Mouse (Mus musculus) MEL-GATA-1-ER (cell line): ENCODE results near the gene Acta2.
"Not testable (repeated sequence)": the region's sequence is repeated elsewhere in the genome, so short reads cannot be mapped to it uniquely, and the experiment has no call there.

Experiments
- DNase-seq: peaks from one replicate; pipeline ENCODE4 v3.0.0-alpha.2; 2012; ENCODE audit warnings: low read depth; ENCODE audit errors: extremely low read depth

Acta2 gene

DNA sequence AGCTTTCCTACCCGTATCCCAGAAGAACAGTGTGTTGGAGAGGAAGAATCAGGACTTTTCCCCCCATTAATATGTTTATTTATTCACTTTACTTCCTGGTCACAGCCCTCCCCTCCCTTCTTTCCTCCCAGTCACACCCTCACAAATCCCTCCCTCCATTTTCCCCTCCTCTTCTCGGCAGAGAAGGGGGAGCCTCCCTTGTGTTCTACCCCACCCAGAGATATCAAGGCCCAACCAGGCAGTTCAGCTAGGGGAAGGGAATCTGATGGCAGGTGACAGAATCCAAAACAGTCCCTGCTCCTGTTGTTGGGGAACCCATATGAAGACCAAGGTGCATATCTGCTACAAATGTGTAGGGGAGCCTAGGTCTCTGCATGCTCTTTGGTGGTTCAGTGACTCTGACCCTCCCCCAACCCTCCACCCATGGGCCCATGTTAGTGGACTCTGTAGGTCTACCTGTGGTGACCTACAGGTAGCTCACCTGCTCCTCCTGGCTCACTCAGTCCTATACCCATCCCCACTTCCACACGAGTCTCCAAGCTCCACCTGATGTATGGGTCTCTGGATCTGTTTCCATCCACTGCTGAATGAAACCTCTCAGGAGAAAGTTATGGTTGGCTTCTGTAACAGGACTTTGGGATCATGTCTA lies 34.5 kb downstream of the Acta2 start:
- DNase-seq, result no peak

DNA sequence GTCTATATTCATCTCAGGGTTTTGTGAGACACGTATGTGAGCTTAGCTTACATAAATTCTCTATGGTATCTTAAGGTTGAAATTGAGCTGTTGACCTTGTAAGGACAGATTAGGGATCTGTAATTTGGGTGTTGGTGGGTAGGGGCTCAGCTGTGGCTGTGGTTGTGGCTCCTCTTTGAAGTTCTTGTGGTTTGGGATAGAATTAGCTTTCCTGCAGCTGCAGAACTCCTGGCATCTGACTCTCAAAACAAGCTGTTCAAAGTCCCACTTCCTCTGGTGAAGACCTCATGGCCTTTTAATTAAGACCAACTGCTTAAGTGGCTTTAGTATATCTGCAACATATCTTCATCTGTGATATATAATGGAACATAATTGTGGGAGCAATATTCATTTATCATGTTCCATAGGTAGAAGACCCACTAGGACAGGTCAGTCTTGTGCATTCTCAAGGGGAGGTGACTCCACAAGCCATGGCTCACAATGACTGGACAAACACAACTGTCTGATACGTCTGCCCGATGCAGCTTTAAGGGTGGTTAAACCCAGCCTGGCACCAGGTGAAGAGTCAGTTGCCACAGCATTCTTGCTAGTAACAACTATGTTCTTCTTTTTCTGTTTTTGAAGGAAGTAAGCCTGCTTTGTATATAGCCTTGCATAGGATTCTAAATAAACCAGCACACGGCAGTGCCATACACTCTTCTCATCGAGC lies 36.0 kb downstream of the Acta2 start:
- no peak for DNase-seq

DNA sequence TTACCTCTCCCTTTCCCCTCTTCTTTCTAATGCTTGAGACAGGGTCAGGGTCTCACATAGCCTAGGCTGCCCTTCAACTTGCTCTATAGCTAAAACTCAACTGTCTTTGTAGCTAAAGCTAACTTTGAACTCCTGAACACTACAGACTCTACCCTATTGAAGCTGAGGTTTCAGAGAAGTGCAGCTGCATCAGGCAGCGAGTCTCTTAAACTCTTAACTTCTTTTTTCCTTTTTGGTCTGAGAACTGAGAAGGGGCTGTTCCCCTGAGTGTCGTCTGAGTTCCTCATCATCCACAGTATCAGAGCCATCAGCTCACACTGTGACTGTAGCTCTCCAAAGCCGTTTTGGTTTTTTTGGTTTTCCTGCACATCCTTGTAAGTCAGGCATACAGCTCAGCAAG lies 37.6 kb downstream of the Acta2 start:
- DNase-seq, result no peak

DNA sequence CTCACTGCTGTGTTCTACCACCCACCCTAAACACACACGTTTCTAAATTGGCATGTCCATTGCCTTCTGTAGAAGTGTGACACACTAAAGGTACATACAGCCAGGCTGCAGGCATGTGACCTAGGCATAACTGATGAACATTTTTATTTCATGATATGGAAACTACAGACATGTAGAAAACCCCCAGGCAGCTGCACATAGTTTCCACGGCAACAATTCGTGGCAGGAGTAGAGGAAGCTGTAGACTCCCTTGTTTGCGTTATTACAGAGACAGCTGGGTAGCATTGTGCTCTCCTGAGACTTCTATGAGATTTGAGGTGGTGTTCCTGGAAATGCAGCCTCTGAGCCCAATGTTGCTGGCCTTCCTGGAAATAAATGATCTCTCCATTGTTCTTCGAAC lies 38.4 kb downstream of the Acta2 start:
- no peak for DNase-seq

DNA sequence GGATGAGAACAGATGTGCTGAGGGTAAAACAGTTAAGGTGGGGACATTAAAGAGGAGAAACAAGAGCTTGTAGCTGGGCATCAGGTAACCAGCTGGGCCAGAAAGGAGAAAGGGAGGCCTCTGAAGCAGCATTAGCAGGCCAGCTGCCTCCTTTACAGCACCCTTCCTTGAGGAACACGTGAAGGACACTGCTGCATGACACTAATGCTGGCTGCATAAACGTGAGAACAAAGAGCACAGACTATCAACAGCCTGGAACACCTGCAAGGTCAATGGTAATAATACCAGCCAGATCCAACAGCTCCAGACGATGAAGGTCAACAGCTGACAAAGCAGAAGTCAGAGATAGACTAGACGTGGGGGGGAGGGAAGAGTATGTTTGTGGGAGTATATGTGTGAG lies 41.3 kb downstream of the Acta2 start:
- no peak for DNase-seq

DNA sequence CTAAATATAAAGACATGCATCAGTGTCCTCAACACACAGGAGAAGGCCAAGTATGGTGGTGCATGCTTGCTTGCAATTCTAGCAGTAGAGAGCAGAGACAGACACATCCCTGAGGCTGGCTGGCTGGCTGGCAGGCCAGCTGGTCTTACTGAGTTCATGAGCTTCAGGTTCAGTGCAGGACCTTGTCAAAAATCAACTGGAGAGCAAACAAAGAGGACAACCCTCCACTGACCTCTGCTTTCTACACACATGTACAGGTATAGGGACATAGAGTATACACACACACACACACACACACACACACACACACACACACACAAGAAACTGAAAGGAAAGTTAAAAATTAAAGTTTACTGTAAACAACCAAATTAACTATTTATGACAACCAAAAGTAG lies 42.1 kb downstream of the Acta2 start:
- DNase-seq, result no peak

DNA sequence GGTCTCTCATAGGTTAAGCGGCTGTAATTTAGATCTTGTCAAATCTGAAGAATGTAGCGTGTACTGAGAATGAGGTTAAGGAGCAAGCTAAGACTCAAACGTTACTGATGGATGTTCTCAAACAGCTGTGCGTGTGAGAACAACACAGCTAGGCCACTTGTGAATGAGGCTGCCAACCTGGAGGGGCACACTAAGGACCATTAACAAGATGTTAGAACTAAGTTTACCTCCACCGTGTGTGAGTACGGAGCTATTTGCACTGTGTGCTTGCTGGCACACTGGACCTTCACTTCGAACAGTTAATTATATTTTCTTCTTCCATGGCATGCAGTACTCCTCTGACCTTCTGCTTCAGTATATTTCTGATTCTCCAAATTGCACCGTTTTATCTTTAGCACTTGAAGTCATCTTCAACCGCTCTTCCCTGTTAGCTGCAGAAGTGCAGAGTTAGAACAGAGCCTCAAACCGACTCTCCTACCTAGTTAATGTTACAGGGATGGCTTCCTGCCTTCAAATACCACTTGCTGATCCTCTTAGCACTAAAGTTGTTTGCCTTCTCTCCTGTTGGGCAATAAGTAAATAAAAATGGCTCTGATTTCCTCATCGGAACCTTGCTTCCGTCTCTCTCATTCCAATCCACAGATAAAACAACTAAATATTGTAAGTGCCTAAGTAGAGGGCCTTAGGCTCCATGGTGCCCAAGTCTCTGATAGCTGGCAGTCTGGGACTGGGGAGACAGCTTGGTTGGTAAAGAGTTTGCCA lies 42.7 kb downstream of the Acta2 start:
- no peak for DNase-seq

DNA sequence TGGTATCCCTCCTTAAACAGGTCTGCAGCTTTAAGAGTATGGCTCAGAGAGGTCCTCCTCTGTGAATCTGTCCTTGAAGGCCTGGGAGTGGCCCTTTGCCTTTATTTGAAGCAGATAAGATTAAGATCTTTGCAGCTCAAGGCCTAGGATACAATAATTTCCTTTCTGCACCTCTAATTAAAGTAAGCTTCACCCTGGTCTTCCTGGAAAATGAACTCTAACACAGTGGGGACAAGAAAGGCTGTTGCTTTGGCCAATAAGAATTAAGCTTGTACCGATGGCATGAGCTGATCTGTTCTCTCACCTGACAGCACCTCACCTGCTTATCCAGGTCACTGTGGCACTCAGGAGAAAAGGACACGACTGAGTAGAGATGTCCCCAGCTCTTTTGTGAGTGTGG lies 44.5 kb downstream of the Acta2 start:
- no peak for DNase-seq

DNA sequence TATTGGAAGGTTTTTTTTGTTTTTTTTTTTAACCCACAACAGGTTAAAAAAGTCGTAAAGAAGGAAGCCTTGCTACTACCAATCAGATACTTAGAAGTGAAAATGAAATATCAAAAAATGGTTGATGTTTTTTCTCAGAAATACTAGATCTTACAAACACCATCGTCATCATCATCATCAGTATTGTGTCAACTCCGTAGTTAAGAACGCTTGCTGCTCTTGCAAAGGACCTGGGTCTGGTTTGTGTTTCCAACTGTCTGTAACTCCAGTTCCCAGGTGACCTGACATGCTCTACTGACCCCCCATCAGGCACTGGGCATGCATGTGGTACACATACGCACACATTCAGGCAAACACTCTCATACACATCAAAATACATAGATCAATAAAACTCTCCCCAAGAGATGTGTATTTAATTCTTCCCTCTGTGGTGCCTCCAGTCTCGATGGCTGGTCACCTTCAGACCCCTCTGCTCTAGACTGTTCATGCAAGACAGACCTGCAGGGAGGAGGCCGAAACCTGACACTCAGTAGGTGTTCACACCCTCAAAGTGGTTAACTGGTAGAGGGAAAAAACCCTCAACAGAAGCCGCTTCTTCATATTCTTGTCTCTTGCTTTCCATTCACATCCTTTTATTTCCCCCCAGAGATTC lies 45.3 kb downstream of the Acta2 start:
- no peak for DNase-seq

DNA sequence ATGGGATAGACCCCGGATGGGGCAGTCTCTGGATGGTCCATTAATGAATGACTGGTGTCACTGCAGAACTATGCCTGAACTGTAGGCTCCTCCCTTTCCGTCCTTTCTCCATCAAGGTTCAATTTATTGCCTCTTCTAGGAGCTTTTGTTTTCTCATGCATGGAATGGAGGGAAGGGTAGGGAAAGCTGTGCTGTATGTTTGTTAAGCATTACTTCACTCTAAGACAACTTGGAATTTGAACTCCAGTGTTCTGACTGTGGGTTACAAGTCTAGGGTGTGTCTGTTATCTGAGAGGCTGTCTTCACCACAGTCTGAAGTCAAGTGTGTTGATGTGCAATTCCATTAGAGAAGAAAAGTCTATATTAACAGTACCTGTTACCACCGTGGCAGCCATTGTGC lies 46.4 kb downstream of the Acta2 start:
- no peak for DNase-seq

DNA sequence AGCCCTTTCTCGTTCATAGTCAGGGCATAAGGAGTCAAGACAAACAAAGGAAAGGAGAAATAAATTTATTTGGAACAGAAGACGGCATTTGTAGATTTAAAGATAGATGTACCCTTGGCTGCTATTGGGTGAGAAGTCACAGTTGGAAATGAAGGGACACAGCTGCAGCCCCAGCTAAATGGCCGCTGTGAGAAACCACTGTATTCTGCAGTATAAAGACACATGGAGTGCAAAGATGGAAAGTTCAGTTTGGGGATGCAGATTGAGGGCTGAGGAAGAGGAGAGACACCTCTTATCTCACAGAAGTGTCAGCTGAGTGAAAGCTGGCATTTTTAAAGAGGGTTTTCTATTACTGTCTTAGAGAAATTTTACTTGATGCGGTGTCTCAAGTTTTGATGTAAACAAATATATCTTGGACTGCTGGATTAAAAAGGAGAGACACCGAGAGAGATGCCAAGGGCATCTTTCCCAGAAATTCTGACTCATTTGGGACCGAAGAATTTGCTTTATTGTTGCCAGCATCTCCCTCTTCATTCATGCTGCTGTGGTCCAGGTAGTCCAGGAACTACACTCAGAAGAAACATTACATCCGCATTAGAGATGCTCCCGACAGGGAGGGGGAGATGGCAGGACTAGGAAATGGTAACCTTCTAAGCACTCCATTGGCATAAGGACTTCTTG lies 48.5 kb downstream of the Acta2 start:
- DNase-seq, result no peak

DNA sequence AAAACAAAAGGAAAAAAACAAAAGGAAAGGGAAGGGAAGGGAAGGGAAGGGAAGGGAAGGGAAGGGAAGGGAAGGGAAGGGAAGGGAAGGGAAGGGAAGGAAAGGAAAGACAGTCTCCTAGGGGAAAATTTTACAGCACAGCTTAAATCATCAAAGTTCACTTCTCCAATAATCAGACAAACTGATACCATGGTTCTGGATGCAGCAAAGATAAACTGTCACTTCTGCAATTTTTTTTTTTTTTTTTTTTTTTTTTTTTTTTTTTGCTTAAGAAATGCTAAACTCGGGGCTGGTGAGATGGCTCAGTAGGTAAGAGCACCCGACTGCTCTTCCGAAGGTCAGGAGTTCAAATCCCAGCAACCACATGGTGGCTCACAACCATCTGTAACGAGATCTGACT lies 49.3 kb downstream of the Acta2 start:
- not testable (repeated sequence) for DNase-seq

DNA sequence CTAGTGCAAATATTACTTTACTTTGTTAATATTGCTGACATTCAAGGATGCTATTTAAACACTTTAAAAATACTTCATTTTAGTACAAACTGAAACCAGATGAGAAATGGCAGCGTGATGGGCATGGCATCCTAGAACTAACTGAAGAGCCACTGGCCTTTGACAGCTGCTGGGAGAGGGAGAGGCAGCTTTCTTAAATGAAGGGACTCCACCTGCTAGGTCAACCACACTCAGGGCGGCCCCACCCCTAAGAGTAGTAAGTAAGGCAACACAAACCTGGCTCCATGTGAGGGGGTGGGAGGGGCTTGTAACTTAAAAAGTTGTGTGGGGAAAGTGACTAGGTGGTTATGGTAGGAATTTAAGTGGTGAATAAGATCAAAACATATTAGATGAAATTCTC lies 52.7 kb downstream of the Acta2 start:
- no peak for DNase-seq

DNA sequence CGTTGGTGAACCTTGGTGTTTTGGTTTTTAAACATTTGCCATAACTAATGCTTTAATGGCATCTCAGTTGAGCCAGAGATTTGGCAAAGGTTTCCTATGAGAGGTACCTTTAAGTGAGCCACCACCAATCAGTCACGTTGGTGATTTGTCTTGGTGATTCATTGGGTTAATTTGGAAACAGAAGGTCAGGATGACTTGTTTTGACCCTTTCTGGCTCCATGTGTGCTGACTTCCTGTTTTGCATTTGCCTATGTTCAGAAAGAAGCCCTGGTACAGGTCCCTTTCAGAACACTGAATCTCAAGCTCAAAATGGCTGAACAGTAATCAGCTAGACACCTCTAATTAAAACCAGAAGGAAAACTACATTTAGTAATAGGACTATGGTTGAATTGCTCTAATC lies 55.9 kb downstream of the Acta2 start:
- DNase-seq, result no peak

DNA sequence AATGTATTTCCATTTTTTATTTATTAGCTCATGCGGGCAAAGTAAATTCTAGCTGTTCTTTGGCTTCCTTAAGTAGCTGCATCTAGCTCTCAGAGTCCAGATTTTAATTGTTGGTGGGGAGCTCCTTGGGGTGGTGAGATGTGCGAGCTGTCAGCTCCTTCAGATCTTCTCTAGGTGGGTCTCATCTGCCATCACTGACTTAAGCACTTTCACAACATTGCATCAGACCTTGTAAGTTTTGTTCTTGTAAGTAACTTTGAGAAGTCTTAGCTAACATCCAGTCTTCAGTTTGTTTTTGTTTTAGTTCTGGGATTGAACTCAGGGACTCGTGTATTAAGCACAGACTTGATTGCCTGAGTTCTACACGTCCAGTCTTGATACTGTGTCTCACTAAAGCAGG lies 56.5 kb downstream of the Acta2 start:
- no peak for DNase-seq

DNA sequence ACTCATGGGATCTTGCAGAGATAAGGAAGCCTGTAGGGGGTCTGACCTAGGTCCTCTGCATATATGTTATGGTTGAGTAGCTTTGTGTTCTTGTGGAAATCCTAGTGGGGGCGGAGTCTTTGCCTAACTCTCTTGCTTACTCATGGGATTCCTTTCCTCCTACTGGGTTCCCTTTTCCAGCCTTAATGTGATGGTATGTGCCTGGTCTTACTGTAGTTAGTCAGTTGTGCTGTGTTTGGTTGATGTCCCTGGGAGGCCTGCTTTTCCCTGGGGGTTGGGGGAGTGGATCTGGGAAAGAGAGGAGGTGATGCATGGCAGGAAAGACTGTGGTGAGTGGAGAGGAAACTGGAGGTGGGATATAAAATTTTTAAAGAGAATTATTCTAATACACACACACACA lies 57.3 kb downstream of the Acta2 start:
- DNase-seq, result no peak

DNA sequence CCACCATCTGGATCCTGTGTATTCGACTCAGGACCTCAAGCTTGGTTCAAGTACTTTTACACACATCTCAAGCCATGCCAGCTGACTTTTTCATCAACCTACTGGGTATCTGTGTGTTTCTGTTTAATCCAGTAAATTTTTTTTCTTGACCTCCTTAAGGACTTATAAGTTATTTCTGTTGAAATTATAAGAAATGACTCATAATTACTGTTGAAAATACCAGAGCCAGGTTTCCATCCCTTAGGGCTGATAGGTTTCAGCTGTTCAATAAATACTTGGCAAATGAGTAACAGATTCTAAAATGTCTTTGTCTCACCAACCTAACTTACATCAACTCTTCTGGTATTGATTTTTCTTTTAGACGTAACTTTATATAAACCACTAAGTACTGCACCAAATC lies 60.4 kb downstream of the Acta2 start:
- no peak for DNase-seq

DNA sequence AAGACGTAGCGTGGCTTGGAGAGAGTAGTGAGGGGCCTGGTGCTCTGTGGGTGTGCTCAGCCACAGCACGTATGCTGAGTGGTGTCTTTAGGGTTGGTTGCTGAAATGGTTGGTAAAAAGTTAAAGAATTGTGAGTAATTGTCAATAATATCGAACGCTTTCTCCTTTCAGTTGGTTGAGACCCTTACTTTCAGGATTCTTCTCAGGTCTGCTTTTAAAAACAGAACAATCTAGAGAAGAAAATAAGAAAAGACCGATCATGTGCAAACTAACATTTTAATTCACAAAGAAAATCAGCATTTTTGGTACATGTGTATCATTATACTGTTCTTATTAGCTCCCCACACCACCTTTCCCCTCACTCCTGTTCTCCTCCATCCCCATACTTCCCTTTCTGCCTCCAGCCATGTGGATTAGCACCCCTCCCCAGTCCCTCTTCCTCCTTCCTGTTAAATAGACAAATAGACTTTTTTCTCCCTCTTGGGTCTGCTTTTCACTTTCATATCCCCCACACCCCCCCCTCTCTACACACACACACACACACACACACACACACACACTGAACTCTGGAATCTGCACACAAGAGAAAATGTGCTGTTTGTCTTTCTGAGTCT lies 61.2 kb downstream of the Acta2 start:
- DNase-seq, result no peak

DNA sequence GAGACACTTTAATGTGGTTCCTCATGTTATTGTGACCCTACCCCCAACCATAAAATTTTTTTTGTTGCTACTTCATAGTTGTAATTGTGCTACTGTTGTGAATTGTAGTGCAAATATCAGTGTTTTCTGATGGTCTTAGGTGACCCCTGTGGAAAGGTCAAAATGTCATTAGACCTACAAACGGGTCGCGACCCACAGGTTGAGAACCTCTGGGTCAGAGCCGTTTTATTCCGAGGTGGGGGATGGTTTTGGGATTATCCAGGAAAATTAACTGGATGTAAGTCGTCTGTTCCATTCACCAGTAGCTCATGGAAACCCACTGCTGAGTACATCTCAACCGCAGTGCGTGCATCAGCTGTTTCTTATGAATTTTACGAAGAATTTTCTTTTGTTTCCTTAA lies 61.7 kb downstream of the Acta2 start:
- DNase-seq, result no peak

DNA sequence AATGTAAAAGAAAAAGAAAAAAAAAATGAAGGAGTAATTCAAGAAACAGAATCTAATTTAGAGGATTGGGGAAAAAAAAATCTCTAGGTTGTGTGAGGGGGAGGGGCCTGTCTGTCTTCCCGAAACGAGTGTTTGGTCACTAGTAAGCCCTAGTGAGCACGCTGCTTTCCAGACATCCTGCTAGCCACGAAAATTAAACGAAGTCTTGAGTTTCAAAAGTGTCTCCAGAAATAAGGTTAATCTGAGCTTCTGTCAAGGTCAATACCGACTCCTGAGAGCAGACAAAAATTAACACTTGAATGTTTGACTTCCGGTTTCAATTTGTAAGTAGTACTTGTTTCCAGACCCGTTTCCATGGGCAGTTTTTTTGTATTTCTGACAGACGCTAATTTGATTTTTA lies 62.2 kb downstream of the Acta2 start:
- DNase-seq, result no peak
